Mouse (Mus musculus): ENCODE results near the gene Vmp1.

Gene Vmp1

DNA sequence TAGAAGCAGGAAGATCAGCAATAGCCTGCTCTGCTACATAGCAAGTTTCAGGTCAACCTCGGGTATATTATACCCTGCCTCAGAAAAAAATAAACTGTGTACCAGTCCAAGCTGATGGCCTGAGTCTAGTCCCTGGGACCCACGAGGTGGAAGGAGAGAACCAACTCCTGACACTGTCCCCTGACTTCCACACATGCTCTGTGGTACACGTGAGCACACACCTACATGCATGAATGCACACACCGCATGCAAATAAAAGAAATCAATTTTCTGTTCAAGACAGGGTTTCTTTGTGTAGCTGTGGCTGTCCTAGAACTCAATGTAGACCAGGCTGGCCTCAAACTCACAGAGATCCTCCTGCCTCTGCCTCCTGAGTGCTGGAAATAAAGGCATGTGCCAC is 125.4 kb downstream of the Vmp1 start:
- DNase-seq = no peak

- DNase-seq = no peak
Observed at GRCm38 (mm10) chr11:86553525-86553924, 130.1 kb downstream of the Vmp1 start.

GRCm38 (mm10) chr11:86547412-86547811 is 136.2 kb downstream of the Vmp1 start:
- no peak for DNase-seq

GRCm38 (mm10) chr11:86545556-86545955 is 138.1 kb downstream of the Vmp1 start:
- DNase-seq = no peak

- DNase-seq = peak; percentile 98 to 99
Observed at GRCm38 (mm10) chr11:86544639-86545299, 138.9 kb downstream of the Vmp1 start, which contains the start of the genes Rps6kb1 and Tubd1. Gene Rps6kb1 (minus strand): TSS chr11:86544805. Gene Tubd1 (plus strand): TSS chr11:86544991.

DNA sequence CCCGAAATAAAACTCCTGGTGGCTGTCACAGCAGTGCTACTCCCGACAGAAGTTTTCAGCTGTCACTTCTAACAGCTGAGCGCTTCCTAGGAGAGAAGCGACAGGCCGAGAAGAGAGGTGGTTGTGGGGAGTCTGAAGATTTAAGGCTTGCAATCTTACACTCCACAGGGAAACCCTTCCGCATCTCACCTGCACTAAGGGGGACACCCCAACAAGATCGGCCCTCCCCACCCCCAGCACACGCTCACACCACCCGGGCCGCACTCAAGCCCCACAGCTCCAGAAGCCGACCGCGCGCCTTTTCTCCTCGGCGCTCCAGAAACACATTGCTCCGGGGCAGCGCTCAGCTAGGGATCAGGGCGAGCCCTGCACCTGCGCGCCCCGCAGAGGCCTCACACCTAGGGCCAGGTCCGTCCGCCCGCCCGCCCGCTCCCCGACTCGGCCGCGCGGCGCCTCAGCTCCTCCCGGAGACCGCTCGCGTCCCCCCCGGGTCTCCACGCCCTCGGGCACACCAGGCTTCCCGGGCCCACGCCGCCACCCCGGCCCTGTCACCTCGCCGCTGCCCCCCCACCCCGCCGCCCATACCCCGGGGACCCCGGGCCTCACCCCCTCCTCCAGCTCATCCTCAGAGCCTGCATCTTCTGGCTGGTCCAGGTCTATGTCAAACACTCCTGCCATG is 139.5 kb downstream of the Vmp1 start:
- DNase-seq = peak in 1 of 2 experiments; percentile 64

GRCm38 (mm10) chr11:86542851-86543250 is 140.8 kb downstream of the Vmp1 start:
- no peak for DNase-seq

DNA sequence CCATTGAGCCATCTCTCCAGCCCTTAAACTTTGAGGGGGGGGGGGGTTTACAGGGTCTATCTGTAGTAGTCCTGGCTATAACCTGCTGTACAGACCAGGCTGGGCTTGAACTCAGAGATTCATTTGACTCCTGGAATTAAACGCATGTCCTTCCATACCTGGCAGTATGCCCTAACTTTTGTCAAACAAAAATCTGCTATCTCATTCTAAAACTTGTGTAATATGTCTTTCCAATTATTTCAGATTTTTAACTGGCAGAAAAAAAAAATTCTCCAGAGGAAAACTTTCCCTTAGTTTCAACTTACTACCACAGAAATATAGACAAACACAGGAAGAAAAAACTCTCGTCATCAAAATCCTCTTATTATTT is 143.2 kb downstream of the Vmp1 start:
- no peak for DNase-seq

DNA sequence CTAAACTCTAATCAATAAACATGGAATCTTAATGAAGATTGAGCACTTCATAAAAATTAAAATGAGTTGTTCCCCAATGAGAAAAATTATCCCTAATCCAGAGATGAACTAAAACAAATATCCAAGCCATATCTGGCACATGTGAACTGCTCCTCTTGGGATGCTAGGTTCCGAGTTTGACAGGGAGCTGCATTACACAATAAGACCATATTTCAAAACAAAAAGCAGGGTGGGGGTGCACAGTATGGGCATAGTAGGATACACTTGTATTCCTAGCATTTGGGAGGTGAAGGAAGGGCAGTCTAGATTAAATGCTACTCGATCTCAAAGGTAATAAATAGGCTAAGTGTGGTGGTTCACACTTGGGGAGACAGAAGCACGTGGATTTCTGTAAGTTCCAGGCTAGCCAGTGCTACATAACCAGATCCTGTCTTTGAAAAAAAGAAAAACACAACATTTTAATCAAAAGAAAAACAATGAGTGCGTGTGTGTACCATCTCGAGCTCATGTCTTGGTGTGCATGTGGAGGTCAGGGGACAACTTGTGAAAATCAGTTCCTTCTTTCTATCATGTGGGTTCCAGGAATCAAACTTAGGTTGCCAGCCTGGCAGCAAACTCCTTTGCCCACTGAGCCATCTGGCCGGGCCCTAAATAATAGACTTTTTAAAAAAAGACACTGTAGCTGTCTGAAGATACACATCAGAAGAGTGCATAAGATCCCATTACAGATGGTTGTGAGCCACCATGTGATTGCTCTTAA is 143.7 kb downstream of the Vmp1 start:
- no peak for DNase-seq

- DNase-seq = no peak
Observed at GRCm38 (mm10) chr11:86538786-86539185, 144.8 kb downstream of the Vmp1 start.

DNA sequence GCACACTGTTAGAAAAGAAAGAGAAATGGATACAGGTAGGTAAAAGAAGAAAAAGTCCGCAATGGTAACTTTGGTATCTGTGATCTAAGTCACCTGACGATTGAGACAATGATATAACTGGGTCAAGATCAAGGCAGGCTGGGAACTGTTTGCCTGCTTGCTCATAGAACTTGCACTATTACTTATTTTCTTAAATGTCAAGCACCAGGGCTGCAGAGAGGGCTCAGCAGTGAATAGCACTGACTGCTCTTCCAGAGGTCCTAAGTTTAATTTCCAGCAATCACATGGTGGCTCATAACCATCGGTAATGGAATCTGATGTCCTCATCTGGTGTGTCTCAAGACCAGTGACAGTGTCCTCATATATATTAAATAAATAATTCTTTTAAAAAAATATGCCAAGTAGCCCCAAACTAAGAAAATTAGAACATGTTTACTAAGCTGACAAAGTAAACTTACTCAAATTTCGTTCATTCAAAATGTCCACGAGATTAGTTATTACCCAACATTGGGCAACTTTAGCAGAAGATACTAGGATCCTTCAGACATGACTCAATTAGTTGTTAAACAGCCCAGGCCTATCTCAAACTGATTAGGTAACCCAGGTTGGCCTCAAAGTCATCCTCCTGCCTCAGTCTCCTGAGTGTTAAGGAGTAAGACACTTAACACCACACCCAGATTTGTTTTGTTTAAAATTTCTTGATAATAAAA is 149.3 kb downstream of the Vmp1 start:
- DNase-seq = no peak

Measured in cerebellum, postnatal 25 days (tissue).